Mouse (Mus musculus) lung, postnatal 0 days (tissue): ENCODE measurements at regions not wholly inside any gene's neighbourhood (a gene's known extent, or its start where the extent isn't known, plus 50 kb on each side); places are given as distances from the start of the nearest gene placed in this dataset.
A peak's percentile ranks its signal among the peaks of the same experiment; 100 is the strongest.

Experiments
- CTCF ChIP-seq: IDR thresholded peaks from 2 replicates; pipeline ENCODE4 v1.5.1; 2016; ENCODE audit warnings: antibody characterized with exemption, mild to moderate bottlenecking
- EP300 ChIP-seq: IDR thresholded peaks from 2 replicates; pipeline ENCODE4 v1.6.1; 2016; ENCODE audit warnings: antibody characterized with exemption, mild to moderate bottlenecking, control low read depth

DNA sequence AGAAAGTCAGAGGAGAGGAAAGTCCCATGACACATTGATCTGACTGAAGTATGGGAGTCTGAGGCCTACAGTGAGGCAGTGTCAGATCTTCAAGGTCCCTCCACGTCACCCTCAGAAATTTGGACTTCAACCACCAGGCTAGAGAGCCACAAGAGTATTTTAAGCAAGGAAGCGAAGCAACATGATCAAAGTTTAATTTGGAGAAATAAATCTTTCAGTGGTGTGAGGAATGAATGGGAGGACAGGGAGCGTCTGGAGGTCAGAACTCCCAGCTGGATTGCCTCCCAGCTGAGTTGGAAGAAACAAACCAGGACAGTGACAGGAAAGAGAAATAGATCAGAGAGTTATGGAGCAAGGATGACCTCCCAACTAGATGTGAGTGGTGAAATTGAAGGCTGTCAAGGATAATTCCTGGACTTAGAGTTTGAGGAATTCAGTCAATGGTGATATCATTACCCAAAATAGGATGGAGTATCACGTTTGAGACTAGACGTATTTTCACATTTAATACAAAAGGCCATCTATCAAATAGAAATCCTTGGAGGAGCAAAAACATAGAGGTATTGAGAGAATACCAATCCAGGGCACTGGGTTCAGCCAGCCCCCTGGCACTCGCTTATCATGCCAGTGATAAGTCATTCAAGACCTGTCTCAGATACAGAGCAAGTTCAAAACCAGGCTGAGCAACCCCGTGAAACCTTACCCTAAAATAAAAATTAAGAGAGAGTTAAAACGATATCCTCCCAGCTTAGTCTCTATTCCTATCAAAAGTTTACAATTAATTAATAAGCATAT lies 494.7 kb downstream of the Ppargc1a start:
- TF ChIP-seq CTCF (no peak), EP300 (peak; percentile 48)
